Mouse (Mus musculus) neural tube, embryonic 14.5 days (tissue): ENCODE results near the gene Lmna. TPM values are rescaled to one million over a fixed set of nuclear protein-coding genes. Genes with fewer than 3 reads are reported as not detected.
A peak's percentile ranks its signal among the peaks of the same experiment; 100 is the strongest.

ENCODE experiments used
- ATAC-seq: fragments of 200-750 bp; cut with Nextera tagmentation; 2 replicates; pipeline ENCODE4 v1.8.0; 2017; ENCODE audit warnings: low read depth, mild to moderate bottlenecking, moderate TSS enrichment, moderate library complexity
- H3K27ac ChIP-seq: fragments of 300-500 bp; sonication (generic); 2 replicates; pipeline ENCODE4 v1.5.1; 2014; ENCODE audit warnings: low read depth, mild to moderate bottlenecking, control low read depth, low read length, moderate library complexity, mixed read lengths
- H3K27me3 ChIP-seq: fragments of 300-500 bp; sonication (generic); 2 replicates; pipeline ENCODE4 v1.6.1; 2014; ENCODE audit warnings: low read length; ENCODE audit not compliant: control insufficient read depth, insufficient read depth
- H3K36me3 ChIP-seq: fragments of 300-500 bp; sonication (generic); 2 replicates; pipeline ENCODE4 v1.6.1; 2014; ENCODE audit warnings: low read length, mixed read lengths; ENCODE audit not compliant: control insufficient read depth, insufficient read depth
- H3K4me1 ChIP-seq: fragments of 300-500 bp; sonication (generic); 2 replicates; pipeline ENCODE4 v1.6.1; 2014; ENCODE audit warnings: low read length; ENCODE audit not compliant: control insufficient read depth, insufficient read depth
- H3K4me2 ChIP-seq: fragments of 300-500 bp; sonication (generic); 2 replicates; pipeline ENCODE4 v1.6.1; 2014; ENCODE audit warnings: mild to moderate bottlenecking, low read depth, low read length, control low read depth
- H3K4me3 ChIP-seq: fragments of 300-500 bp; sonication (generic); 2 replicates; pipeline ENCODE4 v1.5.1; 2014; ENCODE audit warnings: low read depth, low read length, control low read depth, mixed read lengths
- H3K9ac ChIP-seq: fragments of 300-500 bp; sonication (generic); replicated peaks from 2 replicates; pipeline ENCODE4 v1.6.1; 2014; ENCODE audit warnings: low read depth, mild to moderate bottlenecking, control low read depth, low read length, mixed read lengths
- H3K9me3 ChIP-seq: fragments of 300-500 bp; sonication (generic); 2 replicates; pipeline ENCODE4 v1.6.1; 2016; ENCODE audit warnings: low read length; ENCODE audit not compliant: control insufficient read depth
- WGBS: fragments of 180-500 bp; shearing (Covaris S2); extraction: QIAGEN DNeasy Blood & Tissue Kit; methylation state at CpG from one replicate; pipeline ENCODE4 v1.1.7; 2014; 5-methylcytosine and 5-hydroxymethylcytosine counted together
- polyA plus RNA-seq: library from polyadenylated mRNA; unstranded; fragments of >200 nt; fragmentation: Nextera tagmentation; extraction: Ambion mirVana; gene quantifications from 2 replicates; pipeline ENCODE4 v1.2.1, GENCODE M21; 2014

The Lmna gene
- polyA plus RNA-seq, 1 experiment from 2014 or later = 41.0 TPM

GRCm38 (mm10) chr3:88505765-88506164 lies 4.0 kb downstream of the Lmna start:
- Histone ChIP-seq H3K9me3 (no peaks in the 10 kb centered on the region), H3K4me3 (no peak overlapping the region), H3K4me2 (no peak overlapping the region), H3K27me3 (0 out of 2 replicates have a peak, but pooled peaks cover 2% of the 10 kb centered on the region), H3K27ac (no peak overlapping the region), H3K4me1 (peaks cover 22% of the 10 kb centered on the region), H3K9ac (no peak overlapping the region), H3K36me3 (no peaks in the 10 kb centered on the region)
- WGBS = 50% methylated on average over 7 of the region's 7 CpGs
- ATAC-seq = no peak

- Histone ChIP-seq H3K4me2 (no peak overlapping the region), H3K4me3 (no peak overlapping the region), H3K9ac (no peak overlapping the region), H3K27ac (no peak overlapping the region), H3K4me1 (peaks cover 16% of the 10 kb centered on the region), H3K27me3 (0 out of 2 replicates have a peak, but pooled peaks cover 2% of the 10 kb centered on the region), H3K9me3 (no peaks in the 10 kb centered on the region), H3K36me3 (no peaks in the 10 kb centered on the region)
- ATAC-seq = no peak
- 77% methylated on average over 6 of the region's 6 CpGs for WGBS
These were observed 4.7 kb downstream of the Lmna start for GRCm38 (mm10) chr3:88505081-88505480.

- WGBS = 50% methylated on average over 8 of the region's 8 CpGs
- H3K4me2 ChIP-seq = no peak overlapping the region
- no peaks in the 10 kb centered on the region for H3K9me3 ChIP-seq
- H3K27ac ChIP-seq = no peak overlapping the region
- no peaks in the 10 kb centered on the region for H3K36me3 ChIP-seq
- H3K9ac ChIP-seq = no peak overlapping the region
- H3K4me1 ChIP-seq = peaks cover 6% of the 10 kb centered on the region; the same call in 1 of the 2 replicates
- 0 out of 2 replicates have a peak, but pooled peaks cover 2% of the 10 kb centered on the region for H3K27me3 ChIP-seq
- no peak for ATAC-seq
- no peak overlapping the region for H3K4me3 ChIP-seq
These were observed 5.6 kb downstream of the Lmna start for GRCm38 (mm10) chr3:88503881-88504746.

- H3K27ac ChIP-seq = no peak overlapping the region
- WGBS = 19% methylated on average over 4 of the region's 4 CpGs
- peak overlapping the region; percentile 89 for H3K4me2 ChIP-seq
- no peaks in the 10 kb centered on the region for H3K36me3 ChIP-seq
- H3K4me3 ChIP-seq = peak overlapping the region; percentile 64
- H3K9ac ChIP-seq = no peak overlapping the region
- H3K9me3 ChIP-seq = no peaks in the 10 kb centered on the region
- ATAC-seq = no peak; the same call in 1 of the 2 replicates
- 0 out of 2 replicates have a peak, but pooled peaks cover 2% of the 10 kb centered on the region for H3K27me3 ChIP-seq
- peaks cover 6% of the 10 kb centered on the region; the same call in 1 of the 2 replicates for H3K4me1 ChIP-seq
These were observed 6.3 kb downstream of the Lmna start for GRCm38 (mm10) chr3:88503505-88503863.

- H3K9ac ChIP-seq = peak overlapping the region; percentile 74
- H3K4me2 ChIP-seq = peak overlapping the region; percentile 89
- 0 out of 2 replicates have a peak, but pooled peaks cover 2% of the 10 kb centered on the region for H3K27me3 ChIP-seq
- H3K36me3 ChIP-seq = no peaks in the 10 kb centered on the region
- under 1% methylated on average over 55 of the region's 55 CpGs for WGBS
- peak overlapping the region; percentile 64 for H3K4me3 ChIP-seq
- no peaks in the 10 kb centered on the region for H3K9me3 ChIP-seq
- peak; percentile 93 for ATAC-seq
- H3K27ac ChIP-seq = peak overlapping the region; percentile 69
- peaks cover 6% of the 10 kb centered on the region; the same call in 1 of the 2 replicates for H3K4me1 ChIP-seq
These were observed 6.9 kb downstream of the Lmna start for GRCm38 (mm10) chr3:88502641-88503504.

- H3K9me3 ChIP-seq = no peaks in the 10 kb centered on the region
- no peak overlapping the region; the same call in 1 of the 2 replicates for H3K27ac ChIP-seq
- WGBS = 15% methylated on average over 11 of the region's 11 CpGs
- peak overlapping the region; percentile 64 for H3K4me3 ChIP-seq
- 0 out of 2 replicates have a peak, but pooled peaks cover 2% of the 10 kb centered on the region for H3K27me3 ChIP-seq
- H3K4me1 ChIP-seq = peaks cover 6% of the 10 kb centered on the region; the same call in 1 of the 2 replicates
- H3K4me2 ChIP-seq = peak overlapping the region; percentile 89
- peak overlapping the region; percentile 74 for H3K9ac ChIP-seq
- no peak for ATAC-seq
- no peaks in the 10 kb centered on the region for H3K36me3 ChIP-seq
These were observed 7.7 kb downstream of the Lmna start for GRCm38 (mm10) chr3:88502031-88502571.

GRCm38 (mm10) chr3:88501366-88502030 lies 8.3 kb downstream of the Lmna start:
- Histone ChIP-seq H3K9ac (no peak overlapping the region), H3K4me2 (peak overlapping the region; percentile 89), H3K4me1 (peaks cover 6% of the 10 kb centered on the region; the same call in 1 of the 2 replicates), H3K27me3 (0 out of 2 replicates have a peak, but pooled peaks cover 2% of the 10 kb centered on the region), H3K27ac (no peak overlapping the region), H3K4me3 (peak overlapping the region; percentile 64), H3K9me3 (no peaks in the 10 kb centered on the region), H3K36me3 (no peaks in the 10 kb centered on the region)
- no peak for ATAC-seq
- WGBS = 61% methylated on average over 5 of the region's 6 CpGs

GRCm38 (mm10) chr3:88500655-88501365 lies 8.9 kb downstream of the Lmna start:
- Histone ChIP-seq H3K4me3 (no peak overlapping the region), H3K9ac (no peak overlapping the region)

More at GRCm38 (mm10) chr3:88500655-88501365, 8.9 kb downstream of the Lmna start:
- 49% methylated on average over 4 of the region's 4 CpGs for WGBS
- ATAC-seq = no peak
- H3K4me1 ChIP-seq = peaks cover 6% of the 10 kb centered on the region; the same call in 1 of the 2 replicates
- H3K27ac ChIP-seq = no peak overlapping the region
- H3K9me3 ChIP-seq = no peaks in the 10 kb centered on the region
- H3K36me3 ChIP-seq = no peaks in the 10 kb centered on the region
- no peak overlapping the region for H3K4me2 ChIP-seq
- H3K27me3 ChIP-seq = 0 out of 2 replicates have a peak, but pooled peaks cover 2% of the 10 kb centered on the region
